10 mouse cellular contexts compared by ENCODE assay signal in genomic region chr11:115807306-115807705, GRCm38 (mm10). TPM values are rescaled to one million over a fixed set of nuclear protein-coding genes. Genes with fewer than 3 reads are reported as not detected.
DNase-seq lines count a peak whose midpoint lies in the region; ATAC-seq lines count a peak whose summit lies in the region.
"Had no signal": no experiment of that assay in that cellular context is flagged by ENCODE, and none has a peak within 500 bp of the region (broad histone marks: within the 10 kb centered on the region; RNA-seq: fewer than 3 reads in every experiment).

No protein-coding gene starts in this region.

- peak overlapping the region; percentile 80; the same call in 1 of the 2 replicates for H3K27ac ChIP-seq in embryonic facial prominence, embryonic 13.5 days
- peak overlapping the region; percentile 80 for H3K27ac ChIP-seq in hindbrain, embryonic 12.5 days
- H3K27ac ChIP-seq in neural tube, embryonic 14.5 days (ENCODE audit: low read depth, low read length) = peak overlapping the region; percentile 71

- H3K4me3 ChIP-seq in embryonic facial prominence, embryonic 13.5 days = no peak overlapping the region
- no peak overlapping the region for H3K4me3 ChIP-seq in hindbrain, embryonic 12.5 days
- H3K4me3 ChIP-seq in neural tube, embryonic 14.5 days (ENCODE audit: low read depth, low read length) = no peak overlapping the region

- H3K36me3 ChIP-seq in embryonic facial prominence, embryonic 13.5 days = peaks cover 79% of the 10 kb centered on the region
- H3K36me3 ChIP-seq in hindbrain, embryonic 12.5 days = peaks cover 52% of the 10 kb centered on the region
- peaks cover 13% of the 10 kb centered on the region for H3K36me3 ChIP-seq in neural tube, embryonic 14.5 days (ENCODE audit: control insufficient read depth, insufficient read depth, low read length)

- ATAC-seq in embryonic facial prominence, embryonic 13.5 days (ENCODE audit: insufficient number of reproducible peaks, insufficient read depth, low FRiP score, low TSS enrichment, low read depth) = no peak
- ATAC-seq in hindbrain, embryonic 12.5 days (ENCODE audit: low FRiP score) = peak; percentile 56
- peak; percentile 54; the same call in 1 of the 2 replicates for ATAC-seq in neural tube, embryonic 14.5 days (ENCODE audit: low read depth)

- no peaks in the 10 kb centered on the region for H3K9me3 ChIP-seq in embryonic facial prominence, embryonic 13.5 days
- no peaks in the 10 kb centered on the region for H3K9me3 ChIP-seq in hindbrain, embryonic 12.5 days (replicated peaks)
- no peaks in the 10 kb centered on the region for H3K9me3 ChIP-seq in neural tube, embryonic 14.5 days (ENCODE audit: control insufficient read depth, low read length)

- no peaks in the 10 kb centered on the region for H3K27me3 ChIP-seq in embryonic facial prominence, embryonic 13.5 days
- no peaks in the 10 kb centered on the region for H3K27me3 ChIP-seq in hindbrain, embryonic 12.5 days
- H3K27me3 ChIP-seq in neural tube, embryonic 14.5 days (ENCODE audit: control insufficient read depth, insufficient read depth, low read length) = no peaks in the 10 kb centered on the region

- WGBS in embryonic facial prominence, embryonic 13.5 days = 63% methylated on average over 6 of the region's 6 CpGs
- 59% methylated on average over 6 of the region's 6 CpGs for WGBS in hindbrain, embryonic 12.5 days
- WGBS in neural tube, embryonic 14.5 days = 41% methylated on average over 6 of the region's 6 CpGs

- H3K9ac ChIP-seq in embryonic facial prominence, embryonic 13.5 days = no peak overlapping the region
- peak overlapping the region; percentile 38; the same call in 1 of the 2 replicates for H3K9ac ChIP-seq in hindbrain, embryonic 12.5 days
- H3K9ac ChIP-seq in neural tube, embryonic 14.5 days (replicated peaks; ENCODE audit: low read depth, low read length) = 0 out of 2 replicates have a peak overlapping the region, but pooled peaks have one; percentile 12

- peaks cover 60% of the 10 kb centered on the region for H3K4me1 ChIP-seq in embryonic facial prominence, embryonic 13.5 days
- H3K4me1 ChIP-seq in hindbrain, embryonic 12.5 days = peaks cover 54% of the 10 kb centered on the region
- peaks cover 27% of the 10 kb centered on the region for H3K4me1 ChIP-seq in neural tube, embryonic 14.5 days (ENCODE audit: control insufficient read depth, insufficient read depth, low read length)

- peak overlapping the region; percentile 94; the same call in 1 of the 2 replicates for H3K4me2 ChIP-seq in embryonic facial prominence, embryonic 13.5 days
- H3K4me2 ChIP-seq in hindbrain, embryonic 12.5 days (replicated peaks) = peak overlapping the region; percentile 24; the same call in 1 of the 2 replicates
- H3K4me2 ChIP-seq in neural tube, embryonic 14.5 days (ENCODE audit: low read depth, low read length) = peak overlapping the region; percentile 11; the same call in 1 of the 2 replicates

- DNase-seq in layer of hippocampus, adult 9-11 months = peak; percentile 64
- DNase-seq in layer of hippocampus, adult 8-10 months (ENCODE audit: low spot score in 2 of 2) = no peak
- DNase-seq in kidney, adult 9 months = no peak
- no peak for DNase-seq in lung, adult 18-20 months
- DNase-seq: cerebellum, adult 9-11 months; kidney, postnatal 4 days; thymus, adult 2 months had no signal

RNA-seq across cellular contexts. Expression of gene Caskin2, which starts 6.1 kb away (rescaled TPM):
- total RNA-seq in layer of hippocampus, adult 8-10 months (2022) = 10 to 100 TPM; 17.1 to 21.7 (median 20.0) TPM
- 16.1 and 17.3 TPM in 2 replicates for polyA plus RNA-seq in embryonic facial prominence, embryonic 13.5 days (2015; fragmentation: Nextera tagmentation; extraction: Ambion mirVana)
- 17.2 and 17.9 TPM in 2 replicates for polyA plus RNA-seq in hindbrain, embryonic 12.5 days (2016; fragmentation: Nextera tagmentation; extraction: Ambion mirVana)
- polyA plus RNA-seq in neural tube, embryonic 14.5 days (2014; fragmentation: Nextera tagmentation; extraction: Ambion mirVana) = 9.5 and 13.1 TPM in 2 replicates

RNA-seq across cellular contexts. Expression of gene Tsen54, which starts 7.2 kb away (rescaled TPM):
- total RNA-seq in layer of hippocampus, adult 8-10 months (2022) = 10 to 100 TPM; 12.5 to 18.7 (median 16.9) TPM
- polyA plus RNA-seq in embryonic facial prominence, embryonic 13.5 days (2015; fragmentation: Nextera tagmentation; extraction: Ambion mirVana) = 31.3 and 34.6 TPM in 2 replicates
- 27.1 and 28.8 TPM in 2 replicates for polyA plus RNA-seq in hindbrain, embryonic 12.5 days (2016; fragmentation: Nextera tagmentation; extraction: Ambion mirVana)
- 16.8 and 17.0 TPM in 2 replicates for polyA plus RNA-seq in neural tube, embryonic 14.5 days (2014; fragmentation: Nextera tagmentation; extraction: Ambion mirVana)

RNA-seq across cellular contexts. Expression of gene Llgl2, which starts 16.5 kb away (rescaled TPM):
- 1 to 10 TPM; 1.6 to 4.2 (median 2.4) TPM for total RNA-seq in layer of hippocampus, adult 8-10 months (2022)
- polyA plus RNA-seq in embryonic facial prominence, embryonic 13.5 days (2015; fragmentation: Nextera tagmentation; extraction: Ambion mirVana) = 8.1 and 9.5 TPM in 2 replicates
- 4.0 and 6.1 TPM in 2 replicates for polyA plus RNA-seq in hindbrain, embryonic 12.5 days (2016; fragmentation: Nextera tagmentation; extraction: Ambion mirVana)
- 0.50 and 0.80 TPM in 2 replicates for polyA plus RNA-seq in neural tube, embryonic 14.5 days (2014; fragmentation: Nextera tagmentation; extraction: Ambion mirVana)

RNA-seq across cellular contexts. Expression of gene Tmem94, which starts 42.1 kb away (rescaled TPM):
- total RNA-seq in layer of hippocampus, adult 8-10 months (2022) = 10 to 100 TPM; 49.7 to 64.2 (median 52.3) TPM
- 24.8 and 24.9 TPM in 2 replicates for polyA plus RNA-seq in embryonic facial prominence, embryonic 13.5 days (2015; fragmentation: Nextera tagmentation; extraction: Ambion mirVana)
- polyA plus RNA-seq in hindbrain, embryonic 12.5 days (2016; fragmentation: Nextera tagmentation; extraction: Ambion mirVana) = 41.6 and 42.1 TPM in 2 replicates
- 17.0 and 21.7 TPM in 2 replicates for polyA plus RNA-seq in neural tube, embryonic 14.5 days (2014; fragmentation: Nextera tagmentation; extraction: Ambion mirVana)

RNA-seq across cellular contexts. Expression of gene Myo15b, which starts 50.9 kb away (rescaled TPM):
- total RNA-seq in layer of hippocampus, adult 8-10 months (2022) = 1 to 10 TPM in 1 of 4 experiments, under 1 TPM in 3; 0.11 to 1.2 (median 0.56) TPM
- polyA plus RNA-seq in embryonic facial prominence, embryonic 13.5 days (2015; fragmentation: Nextera tagmentation; extraction: Ambion mirVana) = 0.67 and 1.0 TPM in 2 replicates
- polyA plus RNA-seq in hindbrain, embryonic 12.5 days (2016; fragmentation: Nextera tagmentation; extraction: Ambion mirVana) = 0.05 and 0.12 TPM in 2 replicates
- 0.28 and 0.35 TPM in 2 replicates for polyA plus RNA-seq in neural tube, embryonic 14.5 days (2014; fragmentation: Nextera tagmentation; extraction: Ambion mirVana)

Comparison
In these comparisons a context has a peak if more than half of its experiments do, and no peak if none do; other contexts are left out.
1. H3K4me2 ChIP-seq: peak in every context shown above with its lines; median percentile 94 in embryonic facial prominence, embryonic 13.5 days; 24 in hindbrain, embryonic 12.5 days; 11 in neural tube, embryonic 14.5 days.